Mouse (Mus musculus): ENCODE results near the gene Tmcc2. TPM values are rescaled to one million over a fixed set of nuclear protein-coding genes. Genes with fewer than 3 reads are reported as not detected.

Tmcc2 gene
- 10 to 100 TPM; 18.2 to 19.7 TPM for total RNA-seq (2021)

DNA sequence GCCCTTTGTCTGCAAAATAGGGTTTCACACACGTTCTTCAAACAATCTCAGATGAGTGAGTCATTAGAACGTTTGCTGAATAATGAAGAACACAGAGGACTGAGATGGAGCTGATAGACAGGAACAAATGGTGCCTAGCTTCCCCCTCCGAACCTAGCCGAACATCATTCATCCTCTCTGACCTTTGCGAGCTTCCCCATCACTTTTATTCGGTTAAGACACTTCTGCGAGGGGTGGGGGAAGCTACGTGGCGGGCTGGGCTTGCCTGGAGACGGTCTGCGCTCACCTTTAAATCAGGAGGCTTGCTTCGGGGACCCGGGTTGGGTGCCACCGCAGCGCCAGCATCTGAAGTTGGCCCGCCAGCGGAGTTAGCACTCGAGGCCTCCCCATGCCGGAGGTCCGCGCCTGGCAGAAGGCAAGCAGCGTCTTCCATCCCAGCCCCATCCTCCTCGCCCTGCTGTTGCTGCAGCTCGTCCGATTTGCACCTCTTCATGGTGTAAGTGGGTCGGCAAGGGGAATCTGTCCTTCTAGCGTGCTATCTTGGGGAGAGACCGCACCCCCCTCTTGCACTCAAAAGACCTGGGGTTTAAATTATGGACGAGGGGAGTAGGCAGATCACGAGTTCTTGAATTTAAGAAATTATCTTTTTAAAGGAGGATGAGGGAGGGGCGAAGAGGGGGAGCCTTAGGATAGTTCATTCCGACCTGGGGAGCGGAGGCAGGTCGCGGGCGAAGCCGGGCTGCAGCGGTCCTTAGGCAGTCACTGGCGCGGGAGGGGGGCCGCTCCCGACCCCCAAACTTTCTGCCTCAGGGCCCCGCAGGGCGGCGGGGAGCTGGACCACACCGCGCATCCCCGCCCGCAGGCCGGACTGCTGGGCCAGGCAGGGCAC lies at the start of gene Tmcc2:
Gene Tmcc2, minus strand, starts transcription at position 591 of the 889 bp plus-strand sequence.
- intact Hi-C loops (cut with DNase I): loop anchor here (1.0 to 2.0 kb wide), 4 partner anchors 24 to 86 kb away; partner anchors contain the start of gene Rbbp5
- peak; percentile 47 to 56 for DNase-seq

DNA sequence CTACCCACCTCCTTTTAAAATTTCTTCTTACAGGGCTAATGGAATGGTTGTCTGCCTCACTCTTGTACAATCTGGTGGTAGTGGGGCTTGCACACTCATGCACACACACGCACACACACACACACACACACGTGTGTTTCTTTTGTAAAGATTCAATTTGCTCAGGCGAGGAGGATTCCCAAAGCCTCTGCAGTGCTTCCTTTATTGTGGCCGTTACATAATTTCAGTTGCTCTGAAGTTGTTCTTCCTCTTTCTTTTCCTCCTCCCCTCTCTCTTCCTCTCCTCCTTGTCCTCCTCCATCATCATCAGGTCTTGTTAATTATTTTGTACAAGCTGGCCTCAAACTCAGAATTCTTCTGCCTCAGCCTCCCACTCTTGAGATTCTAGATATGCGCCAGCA lies 46.3 kb upstream of the Tmcc2 start:
- intact Hi-C loops (cut with DNase I): loop anchor here (2.0 kb wide), 1 partner anchor 21 kb away; the partner anchor contains the start of gene Dstyk
- no peak for DNase-seq

DNA sequence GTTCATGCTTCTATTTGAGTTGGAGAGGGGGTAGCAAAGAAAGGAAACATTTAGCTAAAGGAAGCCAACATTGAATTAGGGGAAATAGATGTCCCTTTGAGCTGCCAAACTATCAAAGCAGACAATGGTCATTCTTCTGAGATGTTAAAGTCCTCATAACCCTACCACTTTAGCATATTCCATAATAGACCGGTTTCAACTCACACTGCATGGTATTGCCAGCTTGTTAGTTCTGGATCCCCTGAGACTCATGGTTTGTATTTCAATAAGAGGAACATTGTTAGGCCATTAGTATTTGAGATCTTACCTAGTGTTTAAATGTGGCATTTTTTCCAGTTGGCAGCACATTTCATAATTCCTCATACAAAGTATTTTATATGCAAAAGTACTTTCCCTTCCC lies 45.9 kb upstream of the Tmcc2 start:
- intact Hi-C loops (cut with DNase I): loop anchor here (2.0 kb wide), 1 partner anchor 20 kb away; the partner anchor contains the start of gene Dstyk
- DNase-seq: no peak

DNA sequence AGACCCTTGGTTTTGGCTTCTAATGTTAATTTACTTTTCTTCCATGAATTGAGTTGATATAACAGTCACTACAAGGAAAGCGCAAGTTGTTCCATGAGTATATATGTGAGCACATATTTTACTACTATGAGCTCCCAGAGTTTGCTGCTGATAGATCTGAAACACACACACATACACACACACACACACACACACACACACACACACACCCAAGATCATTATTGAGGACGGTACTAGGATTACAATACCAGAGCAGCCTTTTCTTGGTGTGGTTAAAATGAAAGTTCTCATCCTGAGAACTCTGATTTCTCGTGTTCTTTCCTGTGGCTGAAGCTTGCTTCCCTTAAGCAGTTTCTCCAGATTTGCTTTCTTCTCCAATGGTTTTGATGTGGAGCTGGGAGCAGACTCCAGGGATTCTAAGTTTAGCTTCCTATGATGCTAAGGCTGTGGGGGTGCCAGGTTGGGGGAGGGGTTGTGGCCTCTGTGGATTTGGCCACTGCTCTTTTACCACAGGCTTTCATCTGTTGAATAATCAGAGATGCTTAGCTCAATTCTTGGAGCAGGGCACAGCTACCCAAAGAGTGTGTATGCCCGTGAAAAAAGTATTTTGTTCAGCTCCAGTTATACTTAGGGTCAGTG lies 45.4 kb upstream of the Tmcc2 start:
- DNase-seq: peak in 1 of 2 experiments; percentile 24
- intact Hi-C loops (cut with DNase I): loop anchor here (2.0 kb wide), 1 partner anchor 20 kb away; the partner anchor contains the start of gene Dstyk

DNA sequence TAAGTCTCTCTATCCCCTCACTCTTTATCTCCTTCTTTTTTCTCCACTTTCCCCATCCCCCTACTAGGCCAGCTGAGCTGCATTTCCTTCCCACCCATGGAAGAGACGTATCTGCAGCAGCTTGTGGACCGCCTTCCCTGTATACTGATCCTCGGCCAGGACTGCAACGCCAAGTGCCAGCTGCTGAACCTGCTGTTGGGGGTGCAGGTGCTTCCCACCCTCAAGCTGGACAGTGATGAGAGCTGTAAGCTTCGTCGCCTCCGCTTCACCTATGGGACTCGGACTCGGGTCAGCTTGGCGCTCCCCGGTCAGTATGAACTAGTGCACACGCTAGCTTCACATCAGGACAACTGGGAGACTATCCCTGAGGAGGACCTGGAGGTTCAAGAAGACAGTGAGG lies 43.0 kb upstream of the Tmcc2 start:
- no peak for DNase-seq
- intact Hi-C loops (cut with DNase I): no loop called here

DNA sequence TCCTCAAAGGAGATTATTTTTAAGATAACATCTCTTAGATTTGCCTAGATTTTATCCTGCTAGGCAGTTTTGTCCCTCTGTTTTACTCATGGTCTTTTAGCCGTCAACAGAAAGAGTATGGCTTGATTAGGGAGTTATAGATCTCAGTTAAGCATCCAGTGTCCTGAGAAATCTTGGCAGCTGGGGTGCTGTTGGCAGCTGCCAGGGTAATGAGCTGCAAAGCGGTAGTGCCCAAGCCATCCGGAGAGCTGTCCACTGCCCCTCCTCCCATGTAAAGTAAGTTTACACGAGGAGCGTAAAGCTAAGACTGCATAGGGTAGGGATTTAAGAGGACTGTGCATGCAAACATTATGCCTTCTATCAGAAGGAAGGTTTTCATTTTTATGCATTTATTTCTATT lies 42.3 kb upstream of the Tmcc2 start:
- no peak for DNase-seq
- intact Hi-C loops (cut with DNase I): no loop called here

DNA sequence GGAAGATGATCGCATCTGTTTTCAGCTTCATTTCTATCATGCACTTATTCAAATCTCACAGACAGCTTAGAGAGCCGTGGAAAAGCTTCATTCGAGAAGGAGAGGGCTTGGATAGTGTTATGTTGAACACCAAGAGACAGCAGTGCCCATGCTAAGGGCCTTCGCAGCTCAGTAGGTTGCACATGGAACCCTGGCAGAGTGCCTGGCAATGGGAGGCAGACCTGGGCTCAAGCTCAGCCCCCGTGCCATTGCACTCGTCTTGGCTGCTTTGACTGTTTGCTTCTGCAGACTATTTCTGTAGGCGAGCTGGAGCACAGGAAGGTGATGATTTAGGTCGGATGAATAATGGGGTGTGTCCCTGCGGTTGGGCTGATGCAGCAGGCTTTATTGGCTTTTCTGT lies 40.6 kb upstream of the Tmcc2 start:
- intact Hi-C loops (cut with DNase I): no loop called here
- DNase-seq: peak; percentile 18 to 24

DNA sequence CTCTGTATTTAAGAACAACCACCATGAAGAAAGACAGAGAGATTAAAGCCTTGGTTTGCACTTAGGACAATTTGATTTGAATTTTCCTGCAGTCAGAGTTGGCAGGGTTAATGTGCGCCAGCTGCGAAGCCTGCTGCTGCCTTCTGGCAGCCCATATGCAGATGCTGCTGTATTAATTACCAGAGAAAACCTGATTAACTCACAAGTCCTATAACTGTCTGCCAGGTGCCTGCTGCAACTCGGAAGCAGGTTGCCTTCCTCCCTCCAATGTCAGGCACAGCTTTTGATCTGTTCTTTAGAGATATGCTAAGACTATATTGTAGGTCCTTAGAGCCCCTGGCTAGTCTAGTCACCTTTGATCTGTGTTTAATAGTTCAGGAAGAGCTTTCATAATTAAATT lies 39.7 kb upstream of the Tmcc2 start:
- intact Hi-C loops (cut with DNase I): no loop called here
- DNase-seq: no peak

DNA sequence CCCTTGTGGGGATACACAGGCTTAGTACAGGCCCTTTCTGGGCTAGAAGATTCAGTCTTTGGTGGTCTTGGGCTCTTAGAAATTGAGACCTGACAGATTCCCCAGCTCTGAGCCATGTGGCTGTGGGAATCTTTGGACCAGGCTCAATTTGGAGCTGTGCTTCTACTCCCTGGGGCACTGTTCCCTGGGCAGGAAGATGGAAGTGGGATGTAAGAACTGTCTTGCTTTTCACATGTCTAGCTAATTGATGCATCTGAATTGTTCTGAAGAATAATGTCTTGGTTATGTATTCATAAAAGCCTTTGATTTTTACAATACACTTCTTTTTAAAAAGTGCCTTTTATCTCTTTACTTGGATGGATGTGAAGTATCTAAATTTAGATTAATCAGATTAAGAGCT lies 34.5 kb upstream of the Tmcc2 start:
- no peak for DNase-seq
- intact Hi-C loops (cut with DNase I): no loop called here

DNA sequence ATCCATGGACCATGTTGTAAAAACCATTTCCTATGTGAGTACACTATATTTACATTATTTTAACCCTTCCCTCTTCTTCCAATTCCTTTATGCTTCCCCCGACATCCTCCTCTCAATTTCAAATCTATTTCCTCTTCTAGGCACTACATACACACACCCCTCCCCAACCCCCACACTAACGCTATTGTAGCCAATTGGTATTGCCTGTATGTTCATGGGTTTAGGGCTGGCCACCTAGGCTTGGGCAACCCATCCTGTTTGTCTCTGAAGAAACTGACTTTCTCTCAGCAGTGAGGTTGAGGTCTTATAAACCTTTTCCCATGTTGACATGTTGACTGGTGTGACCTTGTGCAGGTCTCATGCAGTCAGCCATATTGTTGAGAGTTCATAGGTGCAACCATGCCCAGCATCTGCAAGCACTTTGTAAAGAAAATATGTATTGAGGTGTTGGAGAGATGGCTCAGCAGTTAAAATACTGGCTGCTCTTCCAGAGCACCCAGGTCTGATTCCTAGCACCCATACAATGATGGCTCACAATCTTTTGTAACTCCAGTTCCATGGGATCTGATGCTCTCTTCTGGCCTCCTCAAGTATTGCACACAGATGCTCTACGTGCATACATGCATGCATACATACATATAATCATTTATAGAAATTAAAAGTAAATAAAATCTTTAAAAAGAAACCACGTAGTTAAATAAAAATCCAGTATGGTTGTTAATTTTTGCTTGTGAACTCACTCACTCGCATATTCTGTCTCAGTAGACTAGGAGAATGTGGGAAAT lies 32.0 kb upstream of the Tmcc2 start:
- intact Hi-C loops (cut with DNase I): no loop called here

DNA sequence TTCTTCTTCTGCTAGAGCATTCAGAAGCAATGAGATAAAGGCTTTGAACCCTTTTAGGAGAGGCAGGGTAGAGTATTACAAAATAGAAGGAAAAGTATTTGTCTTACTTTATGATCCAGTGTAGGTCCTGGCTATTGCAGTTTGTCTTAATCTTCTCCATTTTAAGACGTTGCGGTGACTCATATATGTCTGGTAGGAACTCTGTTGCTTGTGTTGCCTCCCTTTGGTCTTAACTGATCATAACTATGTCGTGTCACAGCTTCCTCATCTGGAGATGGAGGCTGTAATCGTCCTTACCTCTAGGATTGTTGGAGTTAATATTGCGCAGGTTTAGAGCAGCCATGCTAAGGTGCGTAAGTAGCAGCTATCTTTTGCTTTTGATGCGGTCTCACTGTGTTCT lies 29.6 kb upstream of the Tmcc2 start:
- intact Hi-C loops (cut with DNase I): no loop called here
- no peak for DNase-seq

More for the DNA sequence above, 32.0 kb upstream of the Tmcc2 start:
- DNase-seq: no peak

DNA sequence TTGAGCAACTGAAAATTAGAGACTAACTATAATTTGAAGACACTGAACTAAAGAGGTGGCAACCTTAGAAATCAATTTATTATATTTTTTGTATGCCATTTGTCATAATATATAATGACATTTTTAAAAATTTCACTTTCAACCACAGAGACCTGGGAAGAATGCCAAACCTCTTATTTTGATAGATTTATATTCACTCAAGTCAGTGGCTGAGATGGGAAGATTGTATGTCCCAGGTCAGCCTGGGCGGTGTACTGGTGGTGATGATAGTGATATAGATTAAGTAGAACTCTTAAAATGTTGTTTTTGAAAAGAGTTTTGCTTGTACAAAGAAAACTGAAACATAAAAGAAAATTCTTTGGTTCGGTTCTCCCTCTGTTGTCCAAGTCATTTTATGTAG lies 29.1 kb upstream of the Tmcc2 start:
- intact Hi-C loops (cut with DNase I): no loop called here
- no peak for DNase-seq

DNA sequence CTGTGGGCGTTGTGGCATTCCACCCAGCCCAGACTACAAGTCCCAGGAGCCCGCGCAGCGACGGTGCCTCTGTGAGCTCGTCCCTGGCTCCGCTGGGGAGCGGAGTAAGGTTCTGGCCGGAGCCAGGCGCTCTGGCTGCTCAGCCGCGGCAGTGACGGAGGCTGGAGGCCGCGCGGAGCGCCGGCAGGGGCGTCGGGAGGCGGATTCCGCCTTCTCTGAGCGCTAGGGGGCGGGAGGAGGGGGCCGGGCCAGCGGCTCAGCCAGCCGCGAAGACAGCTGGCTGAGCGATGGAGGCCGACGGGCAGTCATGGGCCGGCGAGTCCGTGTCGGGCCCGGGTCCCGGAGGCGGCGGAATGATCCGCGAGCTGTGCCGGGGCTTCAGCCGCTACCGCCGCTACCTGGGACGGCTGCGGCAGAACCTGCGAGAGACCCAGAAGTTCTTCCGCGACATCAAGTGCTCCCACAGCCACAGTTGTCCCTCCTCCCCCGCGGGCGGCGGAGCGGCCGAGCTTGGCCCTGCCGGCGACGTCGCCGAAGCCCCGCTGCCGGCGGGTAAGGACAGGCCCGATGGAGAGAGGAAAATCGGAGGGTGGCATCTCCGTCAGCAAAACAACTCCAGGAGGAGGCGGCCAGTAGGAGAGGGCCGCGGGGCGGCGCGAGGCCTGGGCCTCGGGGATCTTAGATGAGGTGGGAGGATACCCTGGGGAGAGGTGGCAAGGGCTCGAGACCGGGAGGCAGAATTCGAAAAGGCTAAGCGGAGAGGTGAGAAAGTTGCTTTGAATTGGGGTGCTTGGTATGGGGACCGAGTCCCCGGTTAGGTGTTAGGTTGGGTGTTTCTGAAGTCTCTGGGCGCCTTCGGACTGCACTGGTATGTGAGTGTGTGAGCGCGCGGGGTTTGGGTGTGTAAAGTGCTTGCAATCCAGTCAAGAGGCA lies 26.5 kb upstream of the Tmcc2 start, which contains the start of gene Dstyk:
Gene Dstyk, plus strand, starts transcription at position 237 of the 933 bp plus-strand sequence.
- peak; percentile 91 to 92 for DNase-seq
- intact Hi-C loops (cut with DNase I): loop anchor here (1.0 to 5.0 kb wide), 3 partner anchors 19 to 105 kb away; no protein-coding TSS in a partner anchor

DNA sequence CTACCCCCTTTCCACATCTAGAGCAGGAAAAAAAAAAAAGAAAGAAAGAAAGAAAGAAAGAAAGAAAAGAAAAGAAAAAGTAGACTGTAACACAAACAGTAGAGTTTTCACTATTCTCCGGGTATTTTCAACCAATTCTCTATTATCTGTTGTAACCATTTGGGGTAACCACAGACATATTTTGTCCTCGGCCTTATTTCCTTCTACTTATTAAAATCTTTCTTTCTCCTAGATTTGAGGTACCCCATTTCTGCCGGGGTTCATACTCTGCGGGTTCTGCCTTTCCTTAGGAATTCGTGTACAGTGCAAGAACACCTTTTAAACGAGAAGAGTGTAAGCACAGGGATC lies 25.8 kb upstream of the Tmcc2 start:
- no peak for DNase-seq
- intact Hi-C loops (cut with DNase I): loop anchor here (1.0 to 5.0 kb wide), 4 partner anchors 20 to 105 kb away; partner anchors contain the start of gene Tmcc2

DNA sequence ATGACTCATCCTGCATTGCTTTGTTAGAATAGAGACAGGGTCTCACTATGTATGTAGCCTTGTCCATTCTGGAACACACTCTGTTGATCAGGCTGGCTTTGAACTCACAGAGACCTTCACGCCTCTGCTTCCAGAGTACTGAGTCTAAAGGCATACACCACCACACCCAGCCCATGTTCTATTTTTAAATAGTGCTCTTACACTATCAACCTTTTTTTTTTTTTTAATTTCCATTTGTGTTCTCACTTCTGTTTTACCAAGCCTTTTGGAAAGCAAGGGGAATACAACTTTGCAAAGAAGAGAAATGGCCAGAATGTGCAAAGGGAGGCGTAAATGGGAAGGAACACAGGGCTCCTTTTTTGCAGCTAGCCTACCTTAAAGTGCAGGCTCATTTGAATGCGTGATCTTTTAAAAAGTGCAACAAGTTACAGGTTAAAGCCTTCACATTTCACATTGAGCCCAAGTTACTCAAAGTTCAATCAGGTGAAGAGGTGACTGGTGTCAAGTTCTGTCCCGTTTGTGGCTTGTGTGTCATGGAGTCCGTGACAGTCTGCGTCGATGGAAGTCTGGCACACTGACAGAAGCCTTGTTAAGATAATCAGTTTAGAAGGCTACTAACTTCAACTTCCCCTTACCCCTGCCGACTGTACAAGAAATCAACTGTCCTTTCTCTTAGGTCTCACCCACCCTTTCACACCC lies 25.3 kb upstream of the Tmcc2 start:
- no peak for DNase-seq
- intact Hi-C loops (cut with DNase I): loop anchor here (1.0 to 5.0 kb wide), 3 partner anchors 20 to 104 kb away; partner anchors contain the start of gene Tmcc2

DNA sequence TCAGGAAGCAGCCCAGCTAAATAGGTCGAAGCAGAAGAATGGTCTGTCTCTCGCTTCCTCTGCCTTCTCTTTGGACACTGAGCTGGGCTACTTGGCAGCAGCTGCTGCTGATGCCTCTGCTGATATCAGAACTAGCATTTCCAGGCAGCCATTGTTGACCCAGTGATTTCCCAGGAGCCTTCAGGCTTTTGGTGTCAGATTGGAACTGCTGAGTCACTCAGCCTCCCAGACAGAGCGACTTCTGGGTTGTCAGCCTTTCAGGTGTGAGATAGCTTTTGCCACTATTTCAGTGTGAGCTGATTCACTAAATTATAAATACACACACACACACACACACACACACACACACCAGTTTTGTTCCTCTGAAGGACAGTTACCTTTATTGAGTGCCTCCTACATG lies 19.6 kb upstream of the Tmcc2 start:
- intact Hi-C loops (cut with DNase I): no loop called here
- DNase-seq: no peak

DNA sequence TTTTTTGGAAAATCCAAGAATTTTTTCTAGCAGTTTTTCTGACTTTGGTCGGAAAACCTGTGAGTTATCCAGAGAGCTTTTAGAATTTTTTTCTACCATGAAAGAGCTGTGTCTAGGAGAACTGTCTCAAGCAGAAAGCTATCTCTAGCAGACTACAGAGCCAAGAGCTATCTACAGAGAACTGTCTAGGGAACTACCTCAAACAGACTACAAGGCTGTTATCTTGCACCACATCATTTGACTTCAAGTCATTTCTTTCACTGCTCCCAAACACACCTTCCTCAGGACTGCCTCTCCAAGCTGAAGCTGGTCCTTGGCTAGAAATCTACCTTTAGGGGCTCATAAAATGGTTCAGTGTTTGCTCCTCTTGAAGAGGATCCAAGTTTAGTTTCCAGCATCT lies 10.8 kb upstream of the Tmcc2 start:
- DNase-seq: no peak
- intact Hi-C loops (cut with DNase I): no loop called here

DNA sequence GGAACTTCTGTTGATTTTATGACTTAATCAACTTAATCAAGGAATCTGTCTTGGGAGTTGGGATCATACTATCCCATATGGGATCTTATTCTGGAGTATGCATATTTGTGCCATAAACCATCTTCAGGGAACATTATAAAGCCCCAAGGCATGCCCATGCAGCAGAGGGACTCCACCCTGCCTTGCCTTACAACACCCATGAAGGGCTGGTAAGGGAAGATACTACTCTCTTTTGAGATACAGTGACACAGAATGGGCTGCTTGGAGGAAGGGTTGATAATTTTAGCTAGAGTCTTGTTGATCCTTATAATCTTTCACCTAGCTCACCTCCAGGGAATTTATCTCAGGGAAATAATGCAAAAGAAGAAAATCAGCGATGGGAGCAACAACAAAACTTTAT lies 9.5 kb upstream of the Tmcc2 start:
- intact Hi-C loops (cut with DNase I): no loop called here

DNA sequence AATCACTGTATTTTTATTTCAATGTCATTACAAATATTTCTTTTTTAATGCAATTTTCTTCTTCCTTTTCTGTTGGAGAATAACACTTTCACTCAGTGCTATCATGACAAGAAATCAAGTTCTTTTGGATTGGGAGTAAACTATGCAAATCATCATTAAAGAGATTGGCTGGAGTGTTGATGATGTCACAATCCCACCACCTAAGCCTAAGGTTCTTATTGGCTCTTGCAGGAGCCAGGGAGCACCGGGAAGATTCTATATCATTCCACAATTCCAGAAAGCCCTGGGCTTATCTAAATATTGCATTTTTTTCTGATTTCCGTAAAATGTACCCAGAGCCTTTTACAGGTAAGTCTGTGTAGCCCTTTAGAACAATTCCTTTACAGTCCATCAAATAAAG lies 5.6 kb upstream of the Tmcc2 start:
- intact Hi-C loops (cut with DNase I): no loop called here

More for the DNA sequence above, 9.5 kb upstream of the Tmcc2 start:
- no peak for DNase-seq

More for the DNA sequence above, 5.6 kb upstream of the Tmcc2 start:
- DNase-seq: no peak

Data from heart, postnatal 36 days (tissue).